Mouse (Mus musculus): ENCODE results near the gene Trpm3. TPM values are rescaled to one million over a fixed set of nuclear protein-coding genes. Genes with fewer than 3 reads are reported as not detected.

The Trpm3 gene
- polyA plus RNA-seq, 1 experiment from 2014 or later, result 6.4 TPM

DNA sequence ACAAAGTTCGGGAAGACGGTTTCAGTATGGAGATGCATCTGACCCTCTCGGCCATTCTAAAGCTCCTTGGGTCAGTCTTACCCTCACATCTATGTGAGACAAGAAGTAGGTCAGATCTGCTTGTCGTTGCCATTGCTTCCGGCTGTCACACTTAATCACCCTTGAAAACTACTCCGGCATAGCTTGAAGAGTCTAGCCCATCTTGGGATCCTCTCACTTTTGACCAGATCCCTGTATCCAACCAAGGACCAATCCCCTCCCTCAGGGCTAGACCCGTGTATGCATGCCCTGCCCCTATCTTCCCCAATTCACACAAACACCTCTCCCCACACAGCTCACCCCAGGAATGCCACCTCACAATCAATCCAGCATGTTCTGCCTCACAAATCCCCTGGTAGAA lies 867.0 kb downstream of the Trpm3 start:
- no peak for ATAC-seq (ENCODE audit: low read depth)
- Histone ChIP-seq H3K36me3 (ENCODE audit: control insufficient read depth, insufficient read depth, low read length) (no peaks in the 10 kb centered on the region), H3K27me3 (replicated peaks; ENCODE audit: control insufficient read depth, insufficient read depth, low read length) (no peaks in the 10 kb centered on the region), H3K4me1 (ENCODE audit: control insufficient read depth, insufficient read depth, low read length) (no peaks in the 10 kb centered on the region), H3K4me3 (ENCODE audit: low read depth, low read length) (no peak overlapping the region), H3K4me2 (ENCODE audit: low read depth, low read length) (no peak overlapping the region), H3K9ac (ENCODE audit: low read depth, low read length) (no peak overlapping the region), H3K27ac (replicated peaks; ENCODE audit: low read depth, low read length) (no peak overlapping the region), H3K9me3 (ENCODE audit: control insufficient read depth, low read length) (no peaks in the 10 kb centered on the region)
- DNase-seq (ENCODE audit: low spot score), result no peak
- 86% methylated on average over 7 of the region's 7 CpGs for WGBS

DNA sequence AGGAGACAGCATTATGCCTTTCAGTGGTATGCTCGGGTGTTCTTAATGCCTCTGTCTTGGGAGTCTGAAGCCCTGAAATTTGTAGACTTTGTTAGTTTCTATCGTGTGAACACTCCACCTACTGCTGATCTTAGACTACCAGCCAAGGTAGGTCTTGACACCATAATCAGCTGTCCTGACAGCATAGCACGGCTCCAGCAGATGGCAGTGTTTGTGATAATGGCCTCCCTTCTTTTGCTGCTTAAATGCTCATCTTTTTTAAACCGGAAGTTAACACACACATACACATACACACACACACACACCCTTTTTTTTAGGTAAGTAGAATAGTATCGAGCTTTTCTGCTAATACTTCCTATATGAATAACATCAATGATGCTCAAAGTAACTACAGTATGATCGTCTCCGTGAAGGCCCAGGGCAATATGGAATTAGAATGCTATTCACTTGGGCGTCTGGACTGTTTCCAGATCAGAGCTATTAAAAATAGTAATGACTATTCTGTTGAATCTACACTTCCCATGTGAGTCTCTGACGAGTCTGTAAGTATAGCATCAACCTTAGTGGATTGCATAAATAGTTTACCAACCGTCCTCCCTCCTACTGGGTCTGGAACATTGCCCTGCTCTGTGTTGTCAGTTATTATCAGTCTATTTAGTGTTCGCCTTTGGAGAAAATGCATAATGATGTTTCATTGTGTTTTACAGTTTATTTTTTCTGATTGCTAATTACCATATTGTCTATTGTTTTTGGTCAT lies 867.8 kb downstream of the Trpm3 start:
- Histone ChIP-seq H3K4me2 (ENCODE audit: low read depth, low read length) (no peak overlapping the region), H3K27me3 (replicated peaks; ENCODE audit: control insufficient read depth, insufficient read depth, low read length) (no peaks in the 10 kb centered on the region), H3K27ac (replicated peaks; ENCODE audit: low read depth, low read length) (no peak overlapping the region), H3K4me1 (ENCODE audit: control insufficient read depth, insufficient read depth, low read length) (no peaks in the 10 kb centered on the region), H3K9ac (ENCODE audit: low read depth, low read length) (no peak overlapping the region), H3K4me3 (ENCODE audit: low read depth, low read length) (no peak overlapping the region), H3K9me3 (ENCODE audit: control insufficient read depth, low read length) (no peaks in the 10 kb centered on the region), H3K36me3 (ENCODE audit: control insufficient read depth, insufficient read depth, low read length) (no peaks in the 10 kb centered on the region)
- WGBS, result 71% methylated on average over 11 of the region's 11 CpGs
- ATAC-seq (ENCODE audit: low read depth), result no peak
- DNase-seq (ENCODE audit: low spot score), result no peak

DNA sequence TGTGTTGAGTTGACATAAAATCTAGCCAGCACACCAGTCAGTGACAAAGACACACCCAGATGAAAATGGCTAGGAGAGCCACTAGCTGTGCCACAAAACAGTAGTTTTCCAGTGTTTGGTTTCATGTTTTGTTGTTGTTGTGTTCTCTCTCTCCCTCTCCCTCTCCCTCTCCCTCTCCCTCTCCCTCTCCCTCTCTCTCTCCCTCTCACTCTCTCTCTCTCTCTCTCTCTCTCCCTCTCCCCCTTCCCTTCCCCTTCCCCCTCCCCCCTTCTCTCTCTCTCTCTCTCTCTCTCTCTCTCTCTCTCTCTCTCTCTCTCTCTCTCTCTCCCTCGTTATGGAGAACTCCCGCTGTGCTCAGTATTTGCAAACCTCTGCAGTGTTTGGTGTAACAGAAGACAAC lies 874.8 kb downstream of the Trpm3 start:
- no peak overlapping the region for H3K4me3 ChIP-seq (ENCODE audit: low read depth, low read length)
- H3K4me1 ChIP-seq (ENCODE audit: control insufficient read depth, insufficient read depth, low read length), result no peaks in the 10 kb centered on the region
- H3K27ac ChIP-seq (replicated peaks; ENCODE audit: low read depth, low read length), result no peak overlapping the region
- H3K36me3 ChIP-seq (ENCODE audit: control insufficient read depth, insufficient read depth, low read length), result no peaks in the 10 kb centered on the region
- DNase-seq (ENCODE audit: low spot score) (no peak), ATAC-seq (ENCODE audit: low read depth) (no peak)
- no peak overlapping the region for H3K4me2 ChIP-seq (ENCODE audit: low read depth, low read length)
- no peaks in the 10 kb centered on the region for H3K27me3 ChIP-seq (replicated peaks; ENCODE audit: control insufficient read depth, insufficient read depth, low read length)
- no peak overlapping the region for H3K9ac ChIP-seq (ENCODE audit: low read depth, low read length)
- 33% methylated on average over 1 of the region's 2 CpGs for WGBS
- H3K9me3 ChIP-seq (ENCODE audit: control insufficient read depth, low read length), result no peaks in the 10 kb centered on the region

DNA sequence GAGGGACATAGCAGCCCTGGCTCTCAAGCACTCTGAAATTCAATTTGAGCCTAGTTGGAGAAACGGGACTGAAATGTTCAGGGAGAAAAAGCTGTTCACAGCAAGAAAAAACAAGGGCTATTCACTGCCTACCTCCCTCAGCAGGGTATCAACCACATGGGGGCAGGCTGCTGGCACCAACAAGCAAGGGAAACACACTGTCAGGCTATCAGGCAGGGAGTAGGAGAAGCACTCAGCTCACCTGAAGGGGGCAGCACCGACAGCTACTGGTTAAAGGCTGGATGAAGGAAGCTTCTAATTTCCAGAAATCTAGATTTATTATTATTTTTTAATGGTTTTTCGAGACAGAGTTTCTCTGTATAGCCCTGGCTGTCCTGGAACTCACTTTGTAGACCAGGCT lies 876.7 kb downstream of the Trpm3 start:
- DNase-seq (ENCODE audit: low spot score) (no peak), ATAC-seq (ENCODE audit: low read depth) (no peak)
- no peaks in the 10 kb centered on the region for H3K9me3 ChIP-seq (ENCODE audit: control insufficient read depth, low read length)
- 50% methylated on average over 3 of the region's 3 CpGs for WGBS
- no peak overlapping the region for H3K4me3 ChIP-seq (ENCODE audit: low read depth, low read length)
- no peaks in the 10 kb centered on the region for H3K36me3 ChIP-seq (ENCODE audit: control insufficient read depth, insufficient read depth, low read length)
- H3K4me2 ChIP-seq (ENCODE audit: low read depth, low read length), result no peak overlapping the region
- no peak overlapping the region for H3K27ac ChIP-seq (replicated peaks; ENCODE audit: low read depth, low read length)
- H3K9ac ChIP-seq (ENCODE audit: low read depth, low read length), result no peak overlapping the region
- no peaks in the 10 kb centered on the region for H3K27me3 ChIP-seq (replicated peaks; ENCODE audit: control insufficient read depth, insufficient read depth, low read length)
- H3K4me1 ChIP-seq (ENCODE audit: control insufficient read depth, insufficient read depth, low read length), result no peaks in the 10 kb centered on the region

- Histone ChIP-seq H3K4me3 (ENCODE audit: low read depth, low read length) (no peak overlapping the region), H3K4me2 (ENCODE audit: low read depth, low read length) (no peak overlapping the region), H3K9me3 (ENCODE audit: control insufficient read depth, low read length) (no peaks in the 10 kb centered on the region), H3K9ac (ENCODE audit: low read depth, low read length) (no peak overlapping the region), H3K27ac (replicated peaks; ENCODE audit: low read depth, low read length) (no peak overlapping the region), H3K4me1 (ENCODE audit: control insufficient read depth, insufficient read depth, low read length) (no peaks in the 10 kb centered on the region), H3K36me3 (ENCODE audit: control insufficient read depth, insufficient read depth, low read length) (no peaks in the 10 kb centered on the region), H3K27me3 (replicated peaks; ENCODE audit: control insufficient read depth, insufficient read depth, low read length) (no peaks in the 10 kb centered on the region)
- 63% methylated on average over 2 of the region's 2 CpGs for WGBS
- ATAC-seq (ENCODE audit: low read depth) (no peak), DNase-seq (ENCODE audit: low spot score) (no peak)
These were observed 879.4 kb downstream of the Trpm3 start for GRCm38 (mm10) chr19:23018186-23018727.

DNA sequence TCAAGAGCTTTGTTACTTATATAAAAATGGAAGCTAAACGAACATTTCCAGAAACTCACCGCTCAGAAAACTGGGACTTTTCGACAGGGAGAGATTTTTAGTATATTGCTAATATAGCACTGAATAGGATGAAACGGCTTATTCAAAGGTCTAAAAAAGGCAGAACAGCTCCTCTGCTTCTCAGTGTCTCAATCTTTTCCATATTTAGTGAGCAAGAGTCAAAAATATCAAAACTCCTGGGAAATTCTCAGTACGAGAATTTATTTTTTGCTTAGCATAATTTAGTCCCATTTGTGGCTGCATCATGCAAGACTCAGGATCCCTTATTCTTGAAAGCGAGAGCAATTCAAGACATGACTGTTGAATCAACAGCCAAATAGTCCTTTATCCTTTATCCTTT lies 884.1 kb downstream of the Trpm3 start:
- Histone ChIP-seq H3K27me3 (replicated peaks; ENCODE audit: control insufficient read depth, insufficient read depth, low read length) (no peaks in the 10 kb centered on the region), H3K4me3 (ENCODE audit: low read depth, low read length) (no peak overlapping the region), H3K9me3 (ENCODE audit: control insufficient read depth, low read length) (no peaks in the 10 kb centered on the region), H3K36me3 (ENCODE audit: control insufficient read depth, insufficient read depth, low read length) (no peaks in the 10 kb centered on the region), H3K4me1 (ENCODE audit: control insufficient read depth, insufficient read depth, low read length) (no peaks in the 10 kb centered on the region), H3K4me2 (ENCODE audit: low read depth, low read length) (no peak overlapping the region), H3K9ac (ENCODE audit: low read depth, low read length) (no peak overlapping the region), H3K27ac (replicated peaks; ENCODE audit: low read depth, low read length) (no peak overlapping the region)
- WGBS, result 85% methylated on average over 6 of the region's 6 CpGs
- DNase-seq (ENCODE audit: low spot score) (no peak), ATAC-seq (ENCODE audit: low read depth) (no peak)

DNA sequence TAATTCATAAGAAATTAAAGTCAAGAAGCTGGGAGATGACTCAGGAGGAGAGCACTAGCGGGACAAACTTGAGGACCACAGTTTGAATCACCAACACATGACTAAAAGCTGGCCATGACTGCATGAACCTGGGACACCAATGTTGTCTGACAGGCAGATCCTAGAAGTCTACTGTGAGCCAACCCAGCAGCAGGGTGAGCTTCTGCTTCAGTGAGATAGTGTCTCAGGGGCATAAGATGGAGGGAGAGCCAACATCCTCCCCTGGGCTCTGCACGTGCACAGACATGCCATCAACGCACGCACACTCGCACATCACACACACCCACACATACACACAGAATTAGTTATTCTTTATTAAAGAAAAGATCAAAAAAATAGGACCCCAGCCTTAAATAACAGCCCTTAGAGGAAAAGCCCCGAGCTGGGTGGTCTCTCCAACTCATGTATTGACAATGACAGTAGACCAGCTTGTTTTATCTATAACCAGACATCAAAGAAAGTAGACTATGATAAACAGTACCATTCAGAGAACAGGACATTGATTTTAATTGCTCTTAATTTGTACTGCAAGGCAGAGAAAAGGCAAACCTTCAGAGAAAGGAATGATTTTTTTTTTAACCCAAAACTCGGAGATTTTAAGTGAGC lies 884.6 kb downstream of the Trpm3 start:
- DNase-seq (ENCODE audit: low spot score) (no peak), ATAC-seq (ENCODE audit: low read depth) (no peak)
- Histone ChIP-seq H3K9ac (ENCODE audit: low read depth, low read length) (no peak overlapping the region), H3K4me2 (ENCODE audit: low read depth, low read length) (no peak overlapping the region), H3K9me3 (ENCODE audit: control insufficient read depth, low read length) (no peaks in the 10 kb centered on the region), H3K4me1 (ENCODE audit: control insufficient read depth, insufficient read depth, low read length) (no peaks in the 10 kb centered on the region), H3K27me3 (replicated peaks; ENCODE audit: control insufficient read depth, insufficient read depth, low read length) (no peaks in the 10 kb centered on the region), H3K27ac (replicated peaks; ENCODE audit: low read depth, low read length) (no peak overlapping the region), H3K36me3 (ENCODE audit: control insufficient read depth, insufficient read depth, low read length) (no peaks in the 10 kb centered on the region), H3K4me3 (ENCODE audit: low read depth, low read length) (no peak overlapping the region)
- WGBS, result 79% methylated on average over 7 of the region's 7 CpGs

- Histone ChIP-seq H3K27ac (replicated peaks; ENCODE audit: low read depth, low read length) (no peak overlapping the region), H3K27me3 (replicated peaks; ENCODE audit: control insufficient read depth, insufficient read depth, low read length) (no peaks in the 10 kb centered on the region), H3K36me3 (ENCODE audit: control insufficient read depth, insufficient read depth, low read length) (no peaks in the 10 kb centered on the region), H3K4me1 (ENCODE audit: control insufficient read depth, insufficient read depth, low read length) (no peaks in the 10 kb centered on the region), H3K4me3 (ENCODE audit: low read depth, low read length) (no peak overlapping the region), H3K9ac (ENCODE audit: low read depth, low read length) (no peak overlapping the region), H3K9me3 (ENCODE audit: control insufficient read depth, low read length) (no peaks in the 10 kb centered on the region), H3K4me2 (ENCODE audit: low read depth, low read length) (no peak overlapping the region)
- DNase-seq (ENCODE audit: low spot score) (no peak), ATAC-seq (ENCODE audit: low read depth) (no peak)
- 93% methylated on average over 4 of the region's 4 CpGs for WGBS
These were observed 886.0 kb downstream of the Trpm3 start for GRCm38 (mm10) chr19:23024821-23025220.

DNA sequence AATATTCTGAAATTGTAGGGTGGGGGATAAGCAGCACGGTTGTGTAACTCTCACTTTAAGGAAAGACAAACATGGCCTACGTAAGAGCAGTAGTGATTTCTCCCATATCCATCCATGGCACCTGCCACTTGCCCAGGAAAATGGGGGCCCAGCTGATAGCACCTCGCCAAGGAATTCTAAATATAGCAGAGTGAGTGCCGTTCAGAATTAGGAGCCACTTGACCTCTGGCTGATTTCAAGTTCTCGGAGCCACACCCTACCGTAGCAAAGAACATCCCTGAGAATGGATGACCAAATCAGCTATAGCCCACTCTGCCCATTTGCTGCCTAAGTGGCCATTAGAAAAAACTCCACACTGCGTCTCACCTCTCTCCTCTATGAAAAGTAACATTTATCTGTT lies 887.6 kb downstream of the Trpm3 start:
- no peaks in the 10 kb centered on the region for H3K9me3 ChIP-seq (ENCODE audit: control insufficient read depth, low read length)
- H3K27me3 ChIP-seq (replicated peaks; ENCODE audit: control insufficient read depth, insufficient read depth, low read length), result no peaks in the 10 kb centered on the region
- WGBS, result 89% methylated on average over 7 of the region's 7 CpGs
- ATAC-seq (ENCODE audit: low read depth) (no peak), DNase-seq (ENCODE audit: low spot score) (no peak)
- no peak overlapping the region for H3K9ac ChIP-seq (ENCODE audit: low read depth, low read length)
- no peak overlapping the region for H3K27ac ChIP-seq (replicated peaks; ENCODE audit: low read depth, low read length)
- no peaks in the 10 kb centered on the region for H3K4me1 ChIP-seq (ENCODE audit: control insufficient read depth, insufficient read depth, low read length)
- no peaks in the 10 kb centered on the region for H3K36me3 ChIP-seq (ENCODE audit: control insufficient read depth, insufficient read depth, low read length)
- no peak overlapping the region for H3K4me3 ChIP-seq (ENCODE audit: low read depth, low read length)
- H3K4me2 ChIP-seq (ENCODE audit: low read depth, low read length), result no peak overlapping the region
